Mouse (Mus musculus) stomach, embryonic 14.5 days (tissue): Measurements from ENCODE around the gene Zfp334. TPM values are rescaled to one million over a fixed set of nuclear protein-coding genes. Genes with fewer than 3 reads are reported as not detected.

Source experiments
- ATAC-seq: fragments of 200-750 bp; cut with Nextera tagmentation; 2 replicates; pipeline ENCODE4 v1.8.0; 2017; ENCODE audit warnings: low read depth, moderate TSS enrichment; ENCODE audit not compliant: insufficient number of reproducible peaks, insufficient read depth, low FRiP score
- H3K27ac ChIP-seq: fragments of 300-500 bp; sonication (generic); 2 replicates; pipeline ENCODE4 v1.5.1; 2014; ENCODE audit warnings: mild to moderate bottlenecking, low read length, moderate library complexity, mixed read lengths
- H3K27me3 ChIP-seq: fragments of 300-500 bp; sonication (generic); 2 replicates; pipeline ENCODE4 v1.6.1; 2014; ENCODE audit warnings: low read length, control low read depth, mixed read lengths; ENCODE audit not compliant: control insufficient read depth, insufficient read depth
- H3K36me3 ChIP-seq: fragments of 300-500 bp; sonication (generic); 2 replicates; pipeline ENCODE4 v1.6.1; 2014; ENCODE audit warnings: mild to moderate bottlenecking, control low read depth, low read length, moderate library complexity, mixed read lengths; ENCODE audit not compliant: control insufficient read depth, insufficient read depth
- H3K4me1 ChIP-seq: fragments of 300-500 bp; sonication (generic); 2 replicates; pipeline ENCODE4 v1.6.1; 2014; ENCODE audit warnings: low read length, control low read depth, mixed read lengths; ENCODE audit not compliant: control insufficient read depth, insufficient read depth
- H3K4me2 ChIP-seq: fragments of 300-500 bp; sonication (generic); replicated peaks from 2 replicates; pipeline ENCODE4 v1.6.1; 2014; ENCODE audit warnings: low read depth, low read length, control low read depth
- H3K4me3 ChIP-seq: fragments of 300-500 bp; sonication (generic); 2 replicates; pipeline ENCODE4 v1.5.1; 2014; ENCODE audit warnings: low read depth, low read length, control low read depth
- H3K9ac ChIP-seq: fragments of 300-500 bp; sonication (generic); replicated peaks from 2 replicates; pipeline ENCODE4 v1.6.1; 2014; ENCODE audit warnings: low read depth, mild to moderate bottlenecking, control low read depth, low read length, moderate library complexity, mixed read lengths
- H3K9me3 ChIP-seq: fragments of 300-500 bp; sonication (generic); 2 replicates; pipeline ENCODE4 v1.6.1; 2016; ENCODE audit warnings: low read depth, low read length, control low read depth; ENCODE audit not compliant: control insufficient read depth
- WGBS: fragments of 180-500 bp; shearing (Covaris S2); extraction: QIAGEN DNeasy Blood & Tissue Kit; methylation state at CpG from one replicate; pipeline ENCODE4 v1.1.7; 2014; 5-methylcytosine and 5-hydroxymethylcytosine counted together
- polyA plus RNA-seq: library from polyadenylated mRNA; unstranded; fragments of >200 nt; fragmentation: Nextera tagmentation; extraction: Ambion mirVana; gene quantifications from 2 replicates; pipeline ENCODE4 v1.2.1, GENCODE M21; 2014

Zfp334 gene
- polyA plus RNA-seq, 1 experiment from 2014 or later, result 9.6 TPM

- Histone ChIP-seq H3K4me3 (no peak overlapping the region), H3K27ac (no peak overlapping the region), H3K4me1 (no peaks in the 10 kb centered on the region), H3K9me3 (peaks cover 13% of the 10 kb centered on the region; the same call in 1 of the 2 replicates), H3K27me3 (no peaks in the 10 kb centered on the region), H3K9ac (no peak overlapping the region), H3K4me2 (no peak overlapping the region), H3K36me3 (no peaks in the 10 kb centered on the region)
- ATAC-seq, result no peak
- 26% methylated on average over 8 of the region's 8 CpGs for WGBS
Measured at GRCm38 (mm10) chr2:165349466-165349865, 38.6 kb downstream of the Zfp334 start.

- Histone ChIP-seq H3K36me3 (no peaks in the 10 kb centered on the region), H3K4me3 (no peak overlapping the region), H3K4me2 (no peak overlapping the region), H3K9me3 (no peaks in the 10 kb centered on the region), H3K9ac (no peak overlapping the region), H3K4me1 (no peaks in the 10 kb centered on the region), H3K27me3 (no peaks in the 10 kb centered on the region), H3K27ac (no peak overlapping the region)
- WGBS, result 87% methylated on average over 5 of the region's 5 CpGs
- ATAC-seq, result no peak
Measured at GRCm38 (mm10) chr2:165346180-165346579, 41.9 kb downstream of the Zfp334 start.

DNA sequence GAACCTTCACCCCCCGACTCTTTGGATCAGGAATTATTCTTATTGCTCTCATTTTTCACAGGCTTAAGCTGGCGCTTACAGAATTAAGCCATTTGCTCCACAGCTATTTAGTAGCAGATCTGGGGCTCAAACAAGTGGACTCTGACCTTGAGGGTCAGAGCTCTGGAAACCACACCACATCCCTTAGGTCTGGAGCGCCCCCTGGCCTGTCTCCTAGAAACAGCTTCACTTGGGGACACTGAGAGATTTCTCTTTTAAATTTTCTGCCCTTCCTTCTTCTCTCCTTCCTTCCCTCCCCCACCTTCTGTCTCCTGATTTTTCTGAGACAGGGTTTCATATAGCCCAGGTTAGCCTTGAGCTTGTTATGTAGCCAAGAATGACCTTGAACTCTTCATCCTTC is 50.9 kb downstream of the Zfp334 start:
- ATAC-seq, result no peak
- Histone ChIP-seq H3K9ac (no peak overlapping the region), H3K27me3 (no peaks in the 10 kb centered on the region), H3K4me1 (no peaks in the 10 kb centered on the region), H3K36me3 (no peaks in the 10 kb centered on the region), H3K4me3 (no peak overlapping the region), H3K9me3 (no peaks in the 10 kb centered on the region), H3K27ac (no peak overlapping the region), H3K4me2 (no peak overlapping the region)
- 35% methylated on average over 3 of the region's 3 CpGs for WGBS

DNA sequence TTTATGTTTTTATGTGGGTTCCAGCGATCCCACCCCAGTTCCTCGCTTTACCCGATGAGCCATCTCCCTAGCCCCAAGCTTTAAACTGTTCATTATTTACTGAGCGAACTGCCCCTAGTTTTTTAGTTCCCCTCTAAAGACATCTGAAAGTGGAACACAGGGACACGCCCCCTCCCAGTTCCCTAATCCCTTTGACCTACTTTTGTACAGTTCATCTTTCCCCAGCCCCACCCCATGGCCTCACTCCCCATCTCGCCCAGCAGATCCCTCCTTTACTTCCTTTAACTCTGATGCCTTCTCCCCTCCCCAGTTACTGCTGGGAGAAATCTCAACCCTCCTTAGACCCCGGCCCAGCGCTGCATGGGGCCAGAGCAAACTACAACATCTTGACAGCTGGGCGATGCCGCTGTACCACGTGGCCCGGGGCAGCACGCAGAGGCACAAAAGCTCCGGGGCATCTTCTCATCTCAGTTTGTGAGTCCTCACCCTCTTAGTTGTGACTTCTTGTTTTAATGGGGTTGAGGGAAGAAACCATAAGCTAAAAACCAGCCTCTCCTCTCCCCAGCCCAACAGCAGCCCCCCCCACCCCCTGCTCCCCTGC is 55.3 kb downstream of the Zfp334 start:
- no peaks in the 10 kb centered on the region for H3K27me3 ChIP-seq

GRCm38 (mm10) chr2:165329703-165330102 is 58.4 kb downstream of the Zfp334 start:
- Histone ChIP-seq H3K4me2 (no peak overlapping the region), H3K27me3 (no peaks in the 10 kb centered on the region), H3K27ac (no peak overlapping the region), H3K9me3 (no peaks in the 10 kb centered on the region), H3K4me1 (peaks cover 12% of the 10 kb centered on the region), H3K36me3 (no peaks in the 10 kb centered on the region), H3K4me3 (no peak overlapping the region), H3K9ac (no peak overlapping the region)
- no peak for ATAC-seq
- 5% methylated on average over 3 of the region's 3 CpGs for WGBS

More for the DNA sequence above, 55.3 kb downstream of the Zfp334 start:
- H3K4me1 ChIP-seq, result no peaks in the 10 kb centered on the region
- H3K27ac ChIP-seq, result no peak overlapping the region
- H3K4me3 ChIP-seq, result no peak overlapping the region
- ATAC-seq, result no peak
- no peak overlapping the region for H3K9ac ChIP-seq
- H3K36me3 ChIP-seq, result no peaks in the 10 kb centered on the region
- H3K9me3 ChIP-seq, result no peaks in the 10 kb centered on the region
- no peak overlapping the region for H3K4me2 ChIP-seq
- WGBS, result 50% methylated on average over 14 of the region's 14 CpGs

DNA sequence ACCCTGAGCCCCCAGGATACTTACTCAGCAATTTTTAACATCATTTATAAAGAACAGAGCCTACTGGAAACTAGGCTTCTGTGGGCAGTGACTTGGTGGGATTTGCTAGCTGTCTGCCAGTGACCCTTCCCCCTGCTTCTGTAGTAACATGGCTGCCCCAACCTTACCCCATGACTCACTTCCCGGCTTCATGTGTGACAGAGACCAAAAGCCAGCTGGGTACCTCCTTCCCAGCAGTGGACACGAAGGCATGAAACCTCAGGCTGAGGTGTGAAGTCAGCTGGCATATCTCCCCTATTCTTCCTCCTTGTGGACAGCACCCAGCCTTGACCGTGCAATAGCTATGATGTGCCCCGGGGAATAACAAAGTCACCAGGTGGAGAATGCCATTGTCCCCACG is 59.3 kb downstream of the Zfp334 start:
- no peaks in the 10 kb centered on the region for H3K9me3 ChIP-seq
- no peak overlapping the region for H3K4me2 ChIP-seq
- H3K27me3 ChIP-seq, result no peaks in the 10 kb centered on the region
- WGBS, result 69% methylated on average over 5 of the region's 5 CpGs
- ATAC-seq, result no peak
- no peak overlapping the region for H3K9ac ChIP-seq
- no peaks in the 10 kb centered on the region for H3K36me3 ChIP-seq
- no peak overlapping the region for H3K27ac ChIP-seq
- H3K4me1 ChIP-seq, result peaks cover 20% of the 10 kb centered on the region
- no peak overlapping the region for H3K4me3 ChIP-seq

DNA sequence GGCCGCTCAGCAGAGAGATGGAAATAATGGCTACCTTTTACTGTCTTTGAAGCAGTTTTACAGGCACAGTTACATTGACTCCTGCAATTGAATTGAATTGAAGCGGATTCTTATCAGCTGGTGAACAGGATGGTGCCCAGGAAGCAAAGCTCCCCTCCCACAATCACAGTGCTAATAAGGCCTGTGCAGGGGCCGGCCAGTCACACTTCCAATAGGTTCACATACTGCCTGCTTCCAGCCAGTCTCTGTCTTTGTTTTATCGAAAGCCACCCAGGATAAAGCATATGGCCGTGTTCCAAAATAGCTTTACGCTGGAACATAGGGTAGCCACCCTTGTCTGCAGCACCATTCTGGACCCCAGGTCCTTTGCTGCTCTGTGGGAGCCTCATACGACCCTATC is 60.7 kb downstream of the Zfp334 start:
- Histone ChIP-seq H3K9ac (0 out of 2 replicates have a peak overlapping the region, but pooled peaks have one; percentile 29), H3K4me3 (no peak overlapping the region), H3K27me3 (no peaks in the 10 kb centered on the region), H3K4me2 (peak overlapping the region; percentile 67), H3K9me3 (no peaks in the 10 kb centered on the region), H3K27ac (no peak overlapping the region), H3K36me3 (no peaks in the 10 kb centered on the region), H3K4me1 (peaks cover 25% of the 10 kb centered on the region)
- no peak for ATAC-seq
- WGBS, result 50% methylated on average over 7 of the region's 7 CpGs

GRCm38 (mm10) chr2:165326304-165327190 is 61.5 kb downstream of the Zfp334 start, which contains the start of gene Elmo2:
Elmo2 (minus strand) TSS chr2:165326479.
- peak; percentile 98 for ATAC-seq
- Histone ChIP-seq H3K27me3 (no peaks in the 10 kb centered on the region), H3K9me3 (no peaks in the 10 kb centered on the region), H3K27ac (peak within 1 kb of the TSS; percentile 44; the same call in 1 of the 2 replicates), H3K4me1 (peaks cover 27% of the 10 kb centered on the region), H3K9ac (peak within 1 kb of the TSS; percentile 88), H3K4me3 (peak within 1 kb of the TSS; percentile 97), H3K4me2 (peak within 1 kb of the TSS; percentile 89), H3K36me3 (no peaks in the 10 kb centered on the region)
- WGBS, result under 1% methylated on average over 55 of the region's 55 CpGs
